Mouse (Mus musculus): ENCODE results near the gene Pramel6.
A peak's percentile ranks its signal among the peaks of the same experiment; 100 is the strongest.
"Not testable (repeated sequence)": the region's sequence is repeated elsewhere in the genome, so short reads cannot be mapped to it uniquely, and the experiment has no call there.

The Pramel6 gene

DNA sequence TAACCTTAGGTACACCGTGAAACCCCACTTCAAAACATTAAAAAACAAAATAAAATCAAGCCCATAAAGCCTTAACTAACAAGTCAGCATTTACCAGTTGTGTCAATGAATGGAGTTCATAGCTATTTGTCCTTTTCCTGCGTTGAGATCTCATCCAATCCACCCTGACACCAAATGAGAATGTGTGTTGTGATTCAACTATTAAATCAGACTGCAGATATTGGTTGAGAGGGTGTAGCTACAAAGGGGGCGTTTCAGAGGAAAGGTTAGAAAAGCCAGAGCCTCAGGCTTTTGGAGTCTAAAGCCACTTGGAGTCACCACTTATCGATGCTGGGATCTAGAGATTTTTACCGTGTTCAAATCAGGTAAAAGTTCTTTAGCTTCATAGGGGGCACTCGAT lies at the start of gene Pramel6:
TSS of gene Pramel6 (plus strand) at position 301 of the 400 bp plus-strand sequence.
- no peak for DNase-seq

DNA sequence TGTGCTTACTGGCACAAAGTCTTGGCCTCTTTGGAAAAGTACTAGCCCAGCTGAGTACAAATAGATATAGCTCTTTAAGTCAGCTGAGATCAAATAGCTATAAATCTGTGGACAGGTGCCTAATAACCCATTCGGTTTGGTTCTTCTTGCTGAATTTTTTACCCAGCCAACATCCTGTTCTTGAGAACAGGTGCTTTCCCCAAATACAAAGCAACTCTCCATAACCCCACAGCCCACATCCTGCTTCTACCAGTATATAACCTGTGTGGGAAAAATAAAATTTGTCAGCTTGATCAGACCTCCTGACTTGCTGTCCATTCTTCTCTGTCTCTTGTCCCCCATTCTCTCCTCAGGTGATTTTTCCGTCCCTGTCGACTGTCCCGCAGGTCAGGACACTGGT lies 44.6 kb upstream of the Pramel6 start:
- DNase-seq = no peak

DNA sequence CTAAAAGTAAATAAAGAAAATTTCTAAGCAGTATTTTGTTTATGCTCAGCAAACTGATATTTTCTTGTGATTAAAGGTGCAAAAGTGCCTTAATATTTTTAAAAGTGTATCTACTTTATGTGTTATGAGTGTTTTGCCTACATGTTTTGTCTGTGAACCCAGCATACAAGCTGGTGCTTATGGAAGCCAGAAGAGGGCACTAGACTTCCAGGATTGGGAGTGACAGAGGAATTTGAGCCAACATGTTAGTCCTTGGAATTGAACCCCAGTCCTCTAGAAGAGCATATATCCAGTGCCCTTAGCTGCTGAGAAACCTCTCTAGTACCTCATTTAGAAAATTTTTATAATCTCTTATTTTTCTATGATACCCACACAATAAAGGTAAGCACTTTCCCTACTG lies 26.2 kb upstream of the Pramel6 start:
- DNase-seq = no peak

DNA sequence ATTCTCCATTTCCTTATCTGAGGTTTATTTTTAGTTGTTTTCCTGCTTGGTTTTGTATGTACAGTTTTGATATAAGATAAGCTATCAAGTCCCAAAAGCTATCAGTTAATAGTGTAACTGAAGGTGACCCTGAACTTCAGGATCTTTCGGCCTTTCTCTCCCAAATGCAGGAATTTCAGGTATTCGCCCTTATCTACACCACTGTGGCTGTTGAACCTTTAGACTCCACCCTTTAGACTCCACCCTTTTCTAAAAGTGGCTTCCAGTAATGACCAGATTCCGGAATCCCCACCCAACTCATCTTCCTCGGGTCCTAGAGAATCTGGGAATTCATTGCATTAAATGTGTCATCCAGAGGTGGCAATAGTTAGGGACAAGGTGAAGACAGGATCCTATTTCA lies 25.2 kb upstream of the Pramel6 start:
- no peak for DNase-seq

DNA sequence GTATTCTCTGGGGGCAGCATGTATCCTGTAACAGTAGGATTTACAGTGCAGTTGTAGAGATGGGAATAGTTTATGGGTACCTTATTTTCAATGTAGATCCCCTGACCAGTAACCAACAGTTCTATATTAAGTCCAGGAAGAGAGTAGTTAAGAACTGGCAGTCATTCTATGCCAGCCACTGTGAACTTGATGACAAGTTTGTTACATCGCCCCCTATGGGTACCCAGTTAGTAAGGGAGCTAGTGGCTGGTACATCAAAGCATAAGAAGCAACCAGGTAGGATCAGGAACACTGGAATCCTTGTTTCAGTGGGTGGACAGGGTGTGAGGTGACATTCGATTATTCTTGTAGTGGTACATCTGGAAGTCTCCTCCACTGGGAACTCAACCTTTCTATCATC lies 24.1 kb upstream of the Pramel6 start:
- no peak for DNase-seq

DNA sequence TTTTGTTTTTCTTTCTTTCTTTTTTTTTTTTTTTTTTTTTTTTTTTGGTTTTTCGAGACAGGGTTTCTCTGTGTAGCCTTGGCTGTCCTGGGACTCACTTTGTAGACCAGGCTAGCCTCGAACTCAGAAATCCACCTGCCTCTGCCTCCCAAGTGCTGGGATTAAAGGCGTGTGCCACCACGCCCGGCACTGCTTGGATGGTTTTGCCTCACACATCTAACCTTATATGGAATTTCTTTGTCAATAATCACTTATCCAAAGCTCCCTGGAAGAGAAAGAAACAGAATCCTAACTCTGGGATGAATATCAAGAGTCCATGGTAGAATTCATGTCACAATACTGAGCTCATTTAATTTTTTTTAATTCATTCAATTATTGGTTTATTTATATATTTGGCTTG lies 9.4 kb upstream of the Pramel6 start, which contains the start of gene Pramel7:
TSS of gene Pramel7 (minus strand) at position 101 of the 400 bp plus-strand sequence.
- not testable (repeated sequence) for DNase-seq

DNA sequence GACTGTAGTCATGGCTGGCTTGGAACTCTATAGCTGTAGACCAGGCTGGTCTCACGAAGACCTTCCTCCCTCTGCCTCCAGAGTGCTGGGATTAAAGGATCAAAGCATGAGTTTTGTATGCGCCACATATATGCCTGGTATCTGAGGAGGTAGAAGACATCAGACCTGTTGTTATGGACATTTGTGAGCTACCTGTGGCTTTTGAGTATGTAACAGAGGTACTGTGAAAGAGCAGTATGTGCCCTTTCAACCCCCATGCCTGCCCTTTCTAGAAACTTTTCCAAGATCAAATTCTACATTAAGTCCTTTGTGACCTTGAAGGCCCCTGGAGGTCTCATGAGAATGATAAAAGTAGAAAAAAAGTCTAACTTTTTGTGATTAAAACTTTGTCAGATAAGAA lies 8.7 kb downstream of the Pramel6 start:
- no peak for DNase-seq

DNA sequence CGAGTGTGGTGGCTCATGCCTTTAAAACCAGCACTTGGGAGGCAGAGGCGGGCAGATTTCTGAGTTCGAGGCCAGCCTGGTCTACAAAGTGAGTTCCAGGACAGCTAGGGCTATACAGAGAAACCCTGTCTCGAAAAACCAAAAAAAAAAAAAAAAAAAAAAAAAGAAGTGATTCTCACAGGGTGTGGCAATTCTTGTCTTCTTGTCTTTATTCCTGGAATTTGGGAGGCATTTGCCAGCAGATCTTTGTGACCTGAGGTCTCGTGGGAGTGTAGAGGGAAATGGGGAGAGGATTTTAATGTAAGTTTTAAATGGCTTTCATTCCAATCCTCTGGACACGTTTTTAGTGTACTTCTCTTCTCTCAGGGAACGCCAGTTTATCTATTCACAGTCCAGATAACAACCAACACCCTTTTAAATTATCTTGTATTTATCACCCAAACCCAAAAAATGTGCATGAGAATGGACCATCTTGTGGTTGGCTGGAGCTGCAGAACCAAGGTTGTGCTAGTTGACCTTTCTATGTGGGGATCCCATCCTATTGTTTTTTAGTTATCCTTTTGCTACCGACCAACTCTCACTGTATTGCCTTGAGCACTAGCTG lies 9.2 kb downstream of the Pramel6 start:
- DNase-seq = no peak

DNA sequence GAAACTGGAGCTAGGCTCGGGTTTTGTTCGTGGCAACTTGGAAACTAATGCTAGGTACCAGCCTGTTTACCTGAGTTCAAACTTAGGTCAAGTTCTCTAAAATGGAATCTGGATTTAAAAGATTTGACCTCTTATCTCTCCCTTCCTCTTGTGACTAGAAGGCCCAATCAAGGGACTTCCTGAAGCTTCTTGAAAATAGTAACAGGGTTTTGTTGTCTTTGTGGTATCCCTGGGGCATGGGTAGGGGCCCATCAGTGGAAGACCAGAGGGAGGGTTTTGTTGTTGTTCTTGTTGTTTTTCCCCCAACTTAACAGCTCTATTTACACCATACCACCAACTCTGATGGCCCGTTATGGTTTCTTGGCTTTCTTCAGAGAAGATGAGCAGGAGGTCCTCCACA lies 10.2 kb downstream of the Pramel6 start:
- DNase-seq = no peak

DNA sequence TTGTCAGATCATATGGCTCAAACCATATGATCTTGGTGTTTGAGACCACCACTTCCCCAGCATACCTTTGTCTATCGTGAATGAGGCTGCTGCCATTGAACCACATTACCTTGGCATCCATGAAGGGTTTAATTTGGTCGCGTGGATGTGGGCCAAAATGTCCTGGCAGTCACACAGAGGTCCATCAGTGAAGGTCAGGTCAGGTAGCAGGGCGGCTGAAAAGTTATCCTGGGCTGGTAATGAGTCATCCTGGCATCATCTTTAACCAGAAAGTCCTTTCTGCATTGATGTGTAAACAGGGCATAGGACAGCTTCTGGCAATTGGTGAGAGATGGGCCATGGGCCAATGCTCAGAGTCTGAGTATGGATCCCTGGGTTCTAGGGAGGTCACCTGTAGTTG lies 14.3 kb downstream of the Pramel6 start:
- DNase-seq = no peak

DNA sequence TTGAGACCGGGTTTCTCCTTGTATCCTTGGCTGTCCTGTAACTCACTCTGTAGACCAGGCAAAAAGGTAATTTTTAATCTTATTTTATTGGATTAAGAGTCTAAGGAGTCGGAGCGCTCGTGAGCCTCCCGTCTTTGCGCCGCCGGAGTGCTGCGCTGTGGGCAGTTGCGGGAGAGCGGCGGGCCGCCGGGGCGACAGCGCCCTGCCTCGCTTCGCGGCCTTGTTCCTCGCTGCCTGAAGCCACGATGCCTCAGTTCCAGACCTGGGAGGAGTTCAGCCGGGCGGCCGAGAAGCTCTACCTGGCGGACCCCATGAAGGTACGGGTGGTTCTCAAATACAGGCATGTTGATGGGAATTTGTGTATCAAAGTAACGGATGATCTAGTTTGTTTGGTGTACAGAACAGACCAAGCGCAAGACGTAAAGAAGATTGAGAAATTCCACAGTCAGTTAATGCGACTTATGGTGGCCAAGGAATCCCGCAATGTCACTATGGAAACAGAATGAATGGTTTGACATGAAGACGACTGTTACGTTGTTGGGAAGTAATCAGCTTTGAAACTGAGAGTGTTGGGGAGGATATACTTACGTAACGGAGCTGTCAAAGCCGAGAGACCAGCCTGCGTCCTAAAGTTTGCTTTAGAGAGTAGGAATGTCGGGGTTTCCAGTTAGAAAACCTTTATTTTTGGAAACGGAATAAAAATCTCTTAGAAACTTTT lies 19.7 kb downstream of the Pramel6 start:
- peak; percentile 1 for DNase-seq

DNA sequence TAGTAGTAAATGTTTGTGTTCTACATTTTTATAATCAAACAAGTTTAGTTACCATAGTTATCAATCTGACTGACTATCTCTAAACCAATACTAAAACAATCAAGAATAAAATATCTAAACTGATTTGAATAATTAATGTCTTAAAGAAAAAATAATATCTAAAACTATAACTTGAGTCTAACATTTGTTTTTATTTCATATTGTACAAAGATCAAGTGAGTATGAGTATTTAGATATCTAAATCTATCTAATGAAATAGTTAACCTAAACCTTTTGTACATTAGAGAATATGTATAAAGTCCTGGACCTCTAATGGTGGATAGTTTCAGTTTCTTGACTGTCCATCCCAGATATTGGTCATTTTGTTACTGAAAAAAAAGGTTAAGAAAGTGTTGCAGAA lies 25.1 kb downstream of the Pramel6 start, which contains the start of gene Olfr153:
TSS of gene Olfr153 (plus strand) at position 301 of the 400 bp plus-strand sequence.
- no peak for DNase-seq

DNA sequence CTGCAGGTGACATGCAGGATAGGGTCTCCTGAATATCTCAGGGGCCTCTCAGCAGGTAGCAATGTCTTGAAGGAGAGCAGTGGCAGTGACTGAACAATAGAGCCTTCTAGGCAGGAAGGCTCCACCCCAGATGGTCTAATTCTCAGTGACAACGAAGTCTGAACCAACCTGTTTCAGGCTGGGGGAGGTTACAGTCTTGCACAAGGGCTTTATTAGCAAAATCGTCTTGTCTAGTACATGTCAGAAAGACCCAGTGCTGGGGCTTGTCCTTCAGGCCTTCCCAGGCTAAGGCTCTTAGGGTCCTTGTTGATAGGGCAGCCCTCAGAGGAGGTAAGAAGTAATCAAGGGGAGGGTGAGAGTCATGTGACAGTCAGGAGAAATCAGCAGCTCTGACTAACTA lies 28.5 kb downstream of the Pramel6 start:
- DNase-seq = no peak

DNA sequence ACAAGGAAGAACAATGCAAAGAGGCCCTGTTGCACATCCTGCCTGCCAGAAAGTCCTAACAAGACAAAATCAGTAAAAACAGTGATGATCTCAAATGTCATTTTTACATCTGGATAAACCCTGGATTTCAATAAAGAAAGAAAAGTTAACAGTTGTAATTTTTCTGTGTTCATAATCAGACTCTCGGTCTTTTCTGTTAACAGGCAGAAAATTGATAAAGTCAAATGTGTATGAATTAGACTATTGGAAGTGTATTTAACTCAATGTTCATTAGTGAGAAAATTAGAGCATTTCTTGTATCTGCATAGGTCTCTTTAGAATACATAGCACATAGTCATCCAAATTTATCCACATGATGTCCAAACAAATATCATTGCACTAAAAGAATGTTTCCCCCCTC lies 39.1 kb downstream of the Pramel6 start, which contains the start of gene Olfr1128:
TSS of gene Olfr1128 (minus strand) at position 101 of the 400 bp plus-strand sequence.
- no peak for DNase-seq
